In genomic region chr12:72786551-72786950, GRCm38 (mm10) we compare ENCODE assay signal across 14 mouse cellular contexts.
"Had no signal": no experiment of that assay in that cellular context is flagged by ENCODE, and none has a peak within 500 bp of the region (broad histone marks: within the 10 kb centered on the region; RNA-seq: fewer than 3 reads in every experiment).

No protein-coding gene starts in this region.

- H3K27ac ChIP-seq: hindbrain, embryonic 13.5 days; hindbrain, postnatal 0 days; limb, embryonic 13.5 days; liver, embryonic 13.5 days; midbrain, embryonic 10.5 days; neural tube, embryonic 15.5 days had no signal

- H3K4me1 ChIP-seq: hindbrain, embryonic 13.5 days; limb, embryonic 13.5 days; midbrain, embryonic 10.5 days; neural tube, embryonic 15.5 days had no signal

- H3K4me2 ChIP-seq: hindbrain, embryonic 13.5 days; limb, embryonic 13.5 days; liver, embryonic 13.5 days; neural tube, embryonic 15.5 days had no signal

- H3K9ac ChIP-seq: hindbrain, embryonic 13.5 days; limb, embryonic 13.5 days; liver, embryonic 13.5 days; neural tube, embryonic 15.5 days had no signal

- ATAC-seq: hindbrain, postnatal 0 days had no signal

- DNase-seq: layer of hippocampus, postnatal 36 days; left cerebral cortex, postnatal 4 days; liver, embryonic 13.5 days; lung, postnatal 4 days; midbrain, embryonic 14.5 days; right cerebral cortex, adult 18-20 months; right cerebral cortex, postnatal 25 days; thymus, postnatal 36 days had no signal

- H3K9me3 ChIP-seq: hindbrain, embryonic 13.5 days; limb, embryonic 13.5 days; liver, embryonic 13.5 days; midbrain, embryonic 10.5 days; neural tube, embryonic 15.5 days had no signal

- H3K4me3 ChIP-seq: hindbrain, embryonic 13.5 days; limb, embryonic 13.5 days; liver, embryonic 13.5 days; midbrain, embryonic 10.5 days; myocyte; neural tube, embryonic 15.5 days had no signal

- H3K27me3 ChIP-seq: hindbrain, embryonic 13.5 days; limb, embryonic 13.5 days; liver, embryonic 13.5 days; neural tube, embryonic 15.5 days had no signal
